Mouse (Mus musculus) erythroblast, embryonic 14.5 days (primary cell): Measurements from ENCODE around the gene Sertad1.

ENCODE experiments used
- GATA1 ChIP-seq: IDR thresholded peaks from 2 replicates; pipeline ENCODE4 v1.6.1; 2012; ENCODE audit warnings: low read length, inconsistent platforms, mixed read lengths
- TAL1 ChIP-seq: IDR thresholded peaks from 3 replicates; pipeline ENCODE4 v1.6.1; 2012; ENCODE audit warnings: low read length, inconsistent platforms, mixed read lengths

- TF ChIP-seq GATA1 (no peak), TAL1 (no peak)
Observed at GRCm38 (mm10) chr7:27490543-27491329, 4.0 kb downstream of the Sertad1 start.
